Mouse (Mus musculus): ENCODE results near the gene Camsap2. TPM values are rescaled to one million over a fixed set of nuclear protein-coding genes. Genes with fewer than 3 reads are reported as not detected.

Gene Camsap2
- 23.1 and 23.7 TPM in 2 replicates for polyA plus RNA-seq (2014; fragmentation: Nextera tagmentation; extraction: Ambion mirVana)

- Histone ChIP-seq H3K4me2 (ENCODE audit: low read depth, low read length) (peak within 1 kb of the TSS; percentile 72), H3K9me3 (replicated peaks; ENCODE audit: control insufficient read depth, low read length) (no peaks in the 10 kb centered on the region), H3K4me1 (ENCODE audit: control insufficient read depth, insufficient read depth, low read length) (peaks cover 3% of the 10 kb centered on the region), H3K4me3 (ENCODE audit: low read depth, low read length) (peak within 1 kb of the TSS; percentile 95), H3K27me3 (ENCODE audit: control insufficient read depth, insufficient read depth, low read length) (no peaks in the 10 kb centered on the region), H3K36me3 (replicated peaks; ENCODE audit: control insufficient read depth, insufficient read depth, low read depth, low read length) (no peaks in the 10 kb centered on the region), H3K27ac (replicated peaks; ENCODE audit: low read depth, low read length) (peak within 1 kb of the TSS; percentile 93), H3K9ac (replicated peaks; ENCODE audit: low read length) (peak within 1 kb of the TSS; percentile 96)
- WGBS = under 1% methylated on average over 103 of the region's 121 CpGs
- ATAC-seq (replicated peaks; ENCODE audit: insufficient number of reproducible peaks, low FRiP score, low TSS enrichment, low read depth) (peak; percentile 98), DNase-seq (ENCODE audit: low spot score) (peak; percentile 95)
Observed at GRCm38 (mm10) chr1:136345454-136346372, at the start of gene Camsap2. Gene Camsap2 (minus strand): TSS chr1:136346104.

GRCm38 (mm10) chr1:136395073-136395472 is 49.2 kb upstream of the Camsap2 start:
- no peaks in the 10 kb centered on the region for H3K27me3 ChIP-seq (ENCODE audit: control insufficient read depth, insufficient read depth, low read length)
- no peak overlapping the region for H3K27ac ChIP-seq (replicated peaks; ENCODE audit: low read depth, low read length)
- H3K4me2 ChIP-seq (ENCODE audit: low read depth, low read length) = no peak overlapping the region
- H3K4me1 ChIP-seq (ENCODE audit: control insufficient read depth, insufficient read depth, low read length) = no peaks in the 10 kb centered on the region
- no peaks in the 10 kb centered on the region for H3K9me3 ChIP-seq (replicated peaks; ENCODE audit: control insufficient read depth, low read length)
- DNase-seq (ENCODE audit: low spot score) = no peak
- 43% methylated on average over 5 of the region's 5 CpGs for WGBS
- H3K36me3 ChIP-seq (replicated peaks; ENCODE audit: control insufficient read depth, insufficient read depth, low read depth, low read length) = no peaks in the 10 kb centered on the region
- no peak overlapping the region for H3K4me3 ChIP-seq (ENCODE audit: low read depth, low read length)
- no peak overlapping the region for H3K9ac ChIP-seq (replicated peaks; ENCODE audit: low read length)
- ATAC-seq (replicated peaks; ENCODE audit: insufficient number of reproducible peaks, low FRiP score, low TSS enrichment, low read depth) = no peak

GRCm38 (mm10) chr1:136394506-136394905 is 48.6 kb upstream of the Camsap2 start:
- WGBS = 42% methylated on average over 10 of the region's 10 CpGs
- ATAC-seq (replicated peaks; ENCODE audit: insufficient number of reproducible peaks, low FRiP score, low TSS enrichment, low read depth) (no peak), DNase-seq (ENCODE audit: low spot score) (peak; percentile 42)
- Histone ChIP-seq H3K27ac (replicated peaks; ENCODE audit: low read depth, low read length) (no peak overlapping the region), H3K9me3 (replicated peaks; ENCODE audit: control insufficient read depth, low read length) (no peaks in the 10 kb centered on the region), H3K9ac (replicated peaks; ENCODE audit: low read length) (no peak overlapping the region), H3K4me1 (ENCODE audit: control insufficient read depth, insufficient read depth, low read length) (no peaks in the 10 kb centered on the region), H3K4me3 (ENCODE audit: low read depth, low read length) (no peak overlapping the region), H3K4me2 (ENCODE audit: low read depth, low read length) (no peak overlapping the region), H3K36me3 (replicated peaks; ENCODE audit: control insufficient read depth, insufficient read depth, low read depth, low read length) (no peaks in the 10 kb centered on the region), H3K27me3 (ENCODE audit: control insufficient read depth, insufficient read depth, low read length) (no peaks in the 10 kb centered on the region)

- Histone ChIP-seq H3K4me2 (ENCODE audit: low read depth, low read length) (no peak overlapping the region), H3K9me3 (replicated peaks; ENCODE audit: control insufficient read depth, low read length) (no peaks in the 10 kb centered on the region), H3K4me3 (ENCODE audit: low read depth, low read length) (no peak overlapping the region), H3K27ac (replicated peaks; ENCODE audit: low read depth, low read length) (no peak overlapping the region), H3K36me3 (replicated peaks; ENCODE audit: control insufficient read depth, insufficient read depth, low read depth, low read length) (no peaks in the 10 kb centered on the region), H3K27me3 (ENCODE audit: control insufficient read depth, insufficient read depth, low read length) (no peaks in the 10 kb centered on the region), H3K4me1 (ENCODE audit: control insufficient read depth, insufficient read depth, low read length) (no peaks in the 10 kb centered on the region), H3K9ac (replicated peaks; ENCODE audit: low read length) (no peak overlapping the region)
- WGBS = 28% methylated on average over 5 of the region's 6 CpGs
- DNase-seq (ENCODE audit: low spot score) = peak; percentile 30
- ATAC-seq (replicated peaks; ENCODE audit: insufficient number of reproducible peaks, low FRiP score, low TSS enrichment, low read depth) = no peak
Observed at GRCm38 (mm10) chr1:136386914-136387313, 41.0 kb upstream of the Camsap2 start.

GRCm38 (mm10) chr1:136381583-136381982 is 35.7 kb upstream of the Camsap2 start:
- ATAC-seq (replicated peaks; ENCODE audit: insufficient number of reproducible peaks, low FRiP score, low TSS enrichment, low read depth) (no peak), DNase-seq (ENCODE audit: low spot score) (no peak)
- Histone ChIP-seq H3K4me3 (ENCODE audit: low read depth, low read length) (no peak overlapping the region), H3K27me3 (ENCODE audit: control insufficient read depth, insufficient read depth, low read length) (no peaks in the 10 kb centered on the region), H3K4me1 (ENCODE audit: control insufficient read depth, insufficient read depth, low read length) (no peaks in the 10 kb centered on the region), H3K9me3 (replicated peaks; ENCODE audit: control insufficient read depth, low read length) (no peaks in the 10 kb centered on the region), H3K36me3 (replicated peaks; ENCODE audit: control insufficient read depth, insufficient read depth, low read depth, low read length) (no peaks in the 10 kb centered on the region), H3K27ac (replicated peaks; ENCODE audit: low read depth, low read length) (no peak overlapping the region), H3K4me2 (ENCODE audit: low read depth, low read length) (no peak overlapping the region), H3K9ac (replicated peaks; ENCODE audit: low read length) (no peak overlapping the region)
- WGBS = 78% methylated on average over 5 of the region's 5 CpGs

- no peaks in the 10 kb centered on the region for H3K9me3 ChIP-seq (replicated peaks; ENCODE audit: control insufficient read depth, low read length)
- H3K27ac ChIP-seq (replicated peaks; ENCODE audit: low read depth, low read length) = no peak overlapping the region
- no peaks in the 10 kb centered on the region for H3K36me3 ChIP-seq (replicated peaks; ENCODE audit: control insufficient read depth, insufficient read depth, low read depth, low read length)
- ATAC-seq (replicated peaks; ENCODE audit: insufficient number of reproducible peaks, low FRiP score, low TSS enrichment, low read depth) (no peak), DNase-seq (ENCODE audit: low spot score) (no peak)
- no peak overlapping the region for H3K4me3 ChIP-seq (ENCODE audit: low read depth, low read length)
- 85% methylated on average over 6 of the region's 6 CpGs for WGBS
- no peaks in the 10 kb centered on the region for H3K4me1 ChIP-seq (ENCODE audit: control insufficient read depth, insufficient read depth, low read length)
- H3K27me3 ChIP-seq (ENCODE audit: control insufficient read depth, insufficient read depth, low read length) = no peaks in the 10 kb centered on the region
- no peak overlapping the region for H3K4me2 ChIP-seq (ENCODE audit: low read depth, low read length)
- H3K9ac ChIP-seq (replicated peaks; ENCODE audit: low read length) = no peak overlapping the region
Observed at GRCm38 (mm10) chr1:136381169-136381568, 35.3 kb upstream of the Camsap2 start.

GRCm38 (mm10) chr1:136380606-136381005 is 34.7 kb upstream of the Camsap2 start:
- Histone ChIP-seq H3K9ac (replicated peaks; ENCODE audit: low read length) (no peak overlapping the region), H3K4me3 (ENCODE audit: low read depth, low read length) (no peak overlapping the region), H3K27me3 (ENCODE audit: control insufficient read depth, insufficient read depth, low read length) (no peaks in the 10 kb centered on the region), H3K9me3 (replicated peaks; ENCODE audit: control insufficient read depth, low read length) (no peaks in the 10 kb centered on the region), H3K4me1 (ENCODE audit: control insufficient read depth, insufficient read depth, low read length) (no peaks in the 10 kb centered on the region), H3K27ac (replicated peaks; ENCODE audit: low read depth, low read length) (no peak overlapping the region), H3K36me3 (replicated peaks; ENCODE audit: control insufficient read depth, insufficient read depth, low read depth, low read length) (no peaks in the 10 kb centered on the region), H3K4me2 (ENCODE audit: low read depth, low read length) (no peak overlapping the region)
- DNase-seq (ENCODE audit: low spot score) (no peak), ATAC-seq (replicated peaks; ENCODE audit: insufficient number of reproducible peaks, low FRiP score, low TSS enrichment, low read depth) (no peak)
- WGBS = 90% methylated on average over 8 of the region's 8 CpGs

- WGBS = 87% methylated on average over 4 of the region's 4 CpGs
- no peaks in the 10 kb centered on the region for H3K27me3 ChIP-seq (ENCODE audit: control insufficient read depth, insufficient read depth, low read length)
- H3K9ac ChIP-seq (replicated peaks; ENCODE audit: low read length) = no peak overlapping the region
- ATAC-seq (replicated peaks; ENCODE audit: insufficient number of reproducible peaks, low FRiP score, low TSS enrichment, low read depth) (no peak), DNase-seq (ENCODE audit: low spot score) (no peak)
- no peak overlapping the region for H3K4me3 ChIP-seq (ENCODE audit: low read depth, low read length)
- H3K27ac ChIP-seq (replicated peaks; ENCODE audit: low read depth, low read length) = no peak overlapping the region
- H3K9me3 ChIP-seq (replicated peaks; ENCODE audit: control insufficient read depth, low read length) = no peaks in the 10 kb centered on the region
- H3K4me1 ChIP-seq (ENCODE audit: control insufficient read depth, insufficient read depth, low read length) = no peaks in the 10 kb centered on the region
- H3K4me2 ChIP-seq (ENCODE audit: low read depth, low read length) = no peak overlapping the region
- no peaks in the 10 kb centered on the region for H3K36me3 ChIP-seq (replicated peaks; ENCODE audit: control insufficient read depth, insufficient read depth, low read depth, low read length)
Observed at GRCm38 (mm10) chr1:136380161-136380560, 34.3 kb upstream of the Camsap2 start.

Data from embryonic facial prominence, embryonic 11.5 days (tissue).